Mouse (Mus musculus) heart, embryonic 16.5 days (tissue): ENCODE results near the gene Gtf3c1. TPM values are rescaled to one million over a fixed set of nuclear protein-coding genes. Genes with fewer than 3 reads are reported as not detected.
A peak's percentile ranks its signal among the peaks of the same experiment; 100 is the strongest.

Experiments
- ATAC-seq: fragments of 200-750 bp; cut with Nextera tagmentation; replicated peaks from 2 replicates; pipeline ENCODE4 v1.8.0; 2017; ENCODE audit warnings: moderate number of reproducible peaks; ENCODE audit not compliant: insufficient read depth, low FRiP score; ENCODE audit errors: extremely low read depth
- H3K27ac ChIP-seq: fragments of 300-500 bp; sonication (generic); 2 replicates; pipeline ENCODE4 v1.5.1; 2014; ENCODE audit warnings: mild to moderate bottlenecking, low read length, control low read depth, moderate library complexity
- H3K27me3 ChIP-seq: fragments of 300-500 bp; sonication (generic); 2 replicates; pipeline ENCODE4 v1.6.1; 2014; ENCODE audit warnings: low read length, mixed read lengths; ENCODE audit not compliant: control insufficient read depth, insufficient read depth
- H3K36me3 ChIP-seq: fragments of 300-500 bp; sonication (generic); 2 replicates; pipeline ENCODE4 v1.6.1; 2014; ENCODE audit not compliant: control insufficient read depth, insufficient read depth
- H3K4me1 ChIP-seq: fragments of 300-500 bp; sonication (generic); 2 replicates; pipeline ENCODE4 v1.6.1; 2014; ENCODE audit warnings: low read length, mixed read lengths; ENCODE audit not compliant: control insufficient read depth, insufficient read depth
- H3K4me2 ChIP-seq: fragments of 300-500 bp; sonication (generic); 2 replicates; pipeline ENCODE4 v1.6.1; 2014; ENCODE audit warnings: low read depth, mild to moderate bottlenecking, control low read depth, low read length
- H3K4me3 ChIP-seq: fragments of 300-500 bp; sonication (generic); 2 replicates; pipeline ENCODE4 v1.5.1; 2014; ENCODE audit warnings: mild to moderate bottlenecking, control low read depth, low read length
- H3K9ac ChIP-seq: fragments of 300-500 bp; sonication (generic); 2 replicates; pipeline ENCODE4 v1.6.1; 2014; ENCODE audit warnings: low read length, control low read depth
- H3K9me3 ChIP-seq: fragments of 300-500 bp; sonication (generic); replicated peaks from 2 replicates; pipeline ENCODE4 v1.6.1; 2016; ENCODE audit warnings: low read length; ENCODE audit not compliant: control insufficient read depth
- WGBS: fragments of 180-500 bp; shearing (Covaris S2); extraction: QIAGEN DNeasy Blood & Tissue Kit; methylation state at CpG from one replicate; pipeline ENCODE4 v1.1.7; 2014; 5-methylcytosine and 5-hydroxymethylcytosine counted together
- polyA plus RNA-seq: library from polyadenylated mRNA; unstranded; fragments of >200 nt; fragmentation: Nextera tagmentation; extraction: Ambion mirVana; gene quantifications from 2 replicates; pipeline ENCODE4 v1.2.1, GENCODE M21; 2015

Gene Gtf3c1
- polyA plus RNA-seq, 1 experiment from 2014 or later = 25.8 TPM

- no peaks in the 10 kb centered on the region for H3K36me3 ChIP-seq
- H3K4me3 ChIP-seq = no peak overlapping the region
- no peak overlapping the region for H3K4me2 ChIP-seq
- H3K27ac ChIP-seq = no peak overlapping the region
- H3K27me3 ChIP-seq = no peaks in the 10 kb centered on the region
- no peak overlapping the region for H3K9ac ChIP-seq
- 70% methylated on average over 4 of the region's 4 CpGs for WGBS
- no peak for ATAC-seq
- no peaks in the 10 kb centered on the region for H3K9me3 ChIP-seq
- no peaks in the 10 kb centered on the region for H3K4me1 ChIP-seq
Measured at GRCm38 (mm10) chr7:125620077-125620476, 87.5 kb downstream of the Gtf3c1 start.

DNA sequence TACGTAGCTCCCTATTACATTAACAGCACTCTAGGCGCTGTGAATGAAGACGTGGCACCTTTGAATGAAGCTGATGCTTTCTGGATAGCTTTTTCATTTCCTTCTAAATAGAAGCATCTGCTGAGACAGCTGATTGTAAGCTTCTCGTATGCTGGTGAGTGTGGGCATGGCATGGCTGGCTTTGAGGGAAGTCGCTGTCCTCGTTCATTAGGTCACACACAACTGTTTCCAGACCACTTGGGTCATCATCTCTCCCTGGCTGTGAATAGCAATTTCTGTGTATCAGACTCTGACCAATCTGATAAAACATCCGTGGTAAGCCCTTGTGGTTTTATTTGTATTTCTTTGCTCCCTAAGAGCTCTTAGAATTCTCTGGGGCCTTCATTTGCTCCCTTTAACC, 89.6 kb downstream of the Gtf3c1 start:
- no peaks in the 10 kb centered on the region for H3K9me3 ChIP-seq
- H3K27me3 ChIP-seq = no peaks in the 10 kb centered on the region
- no peak overlapping the region for H3K27ac ChIP-seq
- H3K4me1 ChIP-seq = no peaks in the 10 kb centered on the region
- H3K36me3 ChIP-seq = no peaks in the 10 kb centered on the region
- no peak overlapping the region for H3K4me2 ChIP-seq
- no peak overlapping the region for H3K9ac ChIP-seq
- no peak overlapping the region for H3K4me3 ChIP-seq
- no peak for ATAC-seq
- WGBS = 78% methylated on average over 7 of the region's 7 CpGs

DNA sequence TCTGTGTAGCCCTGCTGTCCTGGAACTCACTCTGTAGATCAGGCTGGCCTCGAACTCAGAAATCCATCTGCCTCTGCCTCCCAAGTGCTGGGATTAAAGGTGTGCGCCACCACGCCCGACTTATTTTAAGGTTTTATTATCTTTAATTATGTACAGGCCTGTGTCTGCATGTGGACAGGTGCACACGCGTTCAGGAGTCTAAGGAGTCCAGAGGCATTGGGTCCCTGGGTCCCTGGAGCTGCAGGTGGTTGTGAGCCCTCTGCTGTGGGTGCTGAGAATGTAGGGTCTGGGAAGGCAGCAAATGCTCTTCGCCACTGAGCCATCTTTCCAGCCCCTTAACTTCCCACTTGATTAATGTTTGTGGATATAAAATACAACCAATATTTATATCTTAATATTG, 92.1 kb downstream of the Gtf3c1 start:
- 83% methylated on average over 7 of the region's 7 CpGs for WGBS
- Histone ChIP-seq H3K27ac (no peak overlapping the region), H3K4me3 (no peak overlapping the region), H3K9ac (no peak overlapping the region), H3K9me3 (no peaks in the 10 kb centered on the region), H3K36me3 (no peaks in the 10 kb centered on the region), H3K4me2 (no peak overlapping the region), H3K4me1 (no peaks in the 10 kb centered on the region), H3K27me3 (no peaks in the 10 kb centered on the region)
- no peak for ATAC-seq

- no peak overlapping the region for H3K4me3 ChIP-seq
- H3K4me2 ChIP-seq = no peak overlapping the region
- H3K36me3 ChIP-seq = no peaks in the 10 kb centered on the region
- H3K9me3 ChIP-seq = 0 out of 2 replicates have a peak, but pooled peaks cover 3% of the 10 kb centered on the region
- no peaks in the 10 kb centered on the region for H3K4me1 ChIP-seq
- no peak overlapping the region for H3K27ac ChIP-seq
- H3K27me3 ChIP-seq = no peaks in the 10 kb centered on the region
- no peak overlapping the region for H3K9ac ChIP-seq
- WGBS = 74% methylated on average over 5 of the region's 5 CpGs
- ATAC-seq = no peak
Measured at GRCm38 (mm10) chr7:125613579-125613978, 94.0 kb downstream of the Gtf3c1 start.

DNA sequence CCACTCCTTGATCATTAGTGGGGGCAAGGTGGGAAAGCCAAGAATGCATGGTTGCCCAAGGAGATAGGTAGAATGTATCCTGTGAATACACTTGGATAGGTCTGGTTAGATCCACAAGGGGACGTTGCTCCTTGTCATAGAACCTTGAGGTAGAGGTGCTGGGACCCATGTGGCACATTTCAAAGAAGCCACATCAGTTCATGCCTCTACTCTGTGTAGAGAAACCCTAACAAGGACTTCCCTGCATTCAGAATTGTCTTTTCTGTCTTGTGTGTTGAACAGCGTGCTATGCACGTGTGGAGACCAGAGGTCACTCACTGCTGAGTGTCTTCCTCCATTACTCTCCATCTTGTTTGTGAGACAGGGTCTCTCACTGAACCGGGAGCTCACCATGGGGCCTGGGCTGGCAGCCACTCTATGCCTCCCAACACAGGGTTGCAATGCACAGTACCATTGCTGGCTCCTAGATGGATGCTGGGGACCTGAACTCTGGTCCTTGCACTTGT, 99.3 kb downstream of the Gtf3c1 start:
- Histone ChIP-seq H3K9ac (no peak overlapping the region), H3K4me1 (no peaks in the 10 kb centered on the region), H3K27me3 (no peaks in the 10 kb centered on the region), H3K4me2 (no peak overlapping the region), H3K27ac (peak overlapping the region; percentile 11; the same call in 1 of the 2 replicates), H3K4me3 (no peak overlapping the region), H3K9me3 (0 out of 2 replicates have a peak, but pooled peaks cover 3% of the 10 kb centered on the region), H3K36me3 (no peaks in the 10 kb centered on the region)
- no peak for ATAC-seq
- WGBS = 79% methylated on average over 4 of the region's 4 CpGs

DNA sequence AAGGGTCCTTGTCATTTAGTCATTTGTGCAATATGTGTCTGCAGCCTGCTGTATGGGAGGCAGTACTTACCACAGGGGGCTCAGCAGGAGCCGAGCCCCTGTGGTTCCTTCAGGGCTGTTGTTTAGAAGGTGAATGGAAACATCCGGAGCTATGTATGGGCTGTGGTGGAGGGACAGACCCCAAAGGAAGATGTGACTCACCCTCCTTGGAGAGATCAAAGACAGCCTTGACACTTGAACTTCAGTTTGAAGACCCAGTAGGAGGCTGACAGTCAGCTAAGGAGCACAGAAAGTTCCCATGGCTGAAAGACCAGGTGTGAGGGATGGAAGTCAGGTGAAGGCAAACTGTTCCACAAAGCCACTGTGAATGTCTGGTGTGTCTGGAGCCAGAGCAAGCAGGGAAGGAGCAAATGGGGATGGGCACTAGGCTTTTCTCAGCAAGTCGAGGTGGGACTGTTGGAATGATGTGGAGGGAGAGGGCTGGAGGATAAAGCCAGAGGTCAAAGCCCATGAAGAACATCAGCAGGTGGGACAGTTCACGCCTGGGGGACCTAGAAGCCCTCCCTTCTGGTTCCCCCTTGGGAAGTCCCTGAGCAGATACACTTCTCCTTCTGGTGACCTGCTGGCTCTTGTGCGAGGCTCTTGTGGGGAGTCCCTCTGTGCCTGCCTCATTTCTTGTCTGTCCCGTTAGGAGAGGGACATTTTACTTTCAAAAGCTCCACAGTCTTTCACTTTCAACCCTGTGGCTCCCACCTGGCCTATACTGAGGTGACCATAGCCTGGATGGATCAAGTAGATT, 100.0 kb downstream of the Gtf3c1 start:
- peak; percentile 61 for ATAC-seq
- Histone ChIP-seq H3K9ac (no peak overlapping the region), H3K27me3 (no peaks in the 10 kb centered on the region), H3K27ac (peak overlapping the region; percentile 11; the same call in 1 of the 2 replicates), H3K4me1 (no peaks in the 10 kb centered on the region), H3K36me3 (no peaks in the 10 kb centered on the region), H3K4me2 (no peak overlapping the region), H3K4me3 (no peak overlapping the region), H3K9me3 (0 out of 2 replicates have a peak, but pooled peaks cover 3% of the 10 kb centered on the region)
- WGBS = 49% methylated on average over 6 of the region's 6 CpGs

- Histone ChIP-seq H3K27ac (peak overlapping the region; percentile 34; the same call in 1 of the 2 replicates), H3K27me3 (no peaks in the 10 kb centered on the region), H3K9ac (no peak overlapping the region), H3K36me3 (no peaks in the 10 kb centered on the region), H3K4me1 (no peaks in the 10 kb centered on the region), H3K4me3 (no peak overlapping the region), H3K9me3 (0 out of 2 replicates have a peak, but pooled peaks cover 3% of the 10 kb centered on the region), H3K4me2 (no peak overlapping the region)
- no peak for ATAC-seq
- WGBS = 73% methylated on average over 2 of the region's 2 CpGs
Measured at GRCm38 (mm10) chr7:125606265-125607164, 101.1 kb downstream of the Gtf3c1 start.

- Histone ChIP-seq H3K4me3 (no peak overlapping the region), H3K27ac (peak overlapping the region; percentile 34; the same call in 1 of the 2 replicates), H3K9me3 (0 out of 2 replicates have a peak, but pooled peaks cover 3% of the 10 kb centered on the region), H3K4me2 (no peak overlapping the region), H3K27me3 (no peaks in the 10 kb centered on the region), H3K9ac (no peak overlapping the region), H3K36me3 (no peaks in the 10 kb centered on the region), H3K4me1 (no peaks in the 10 kb centered on the region)
- no peak for ATAC-seq
- 40% methylated on average over 4 of the region's 4 CpGs for WGBS
Measured at GRCm38 (mm10) chr7:125605725-125606139, 101.8 kb downstream of the Gtf3c1 start.
